Mouse (Mus musculus) forebrain, postnatal 0 days (tissue): ENCODE data around the gene Kank1. TPM values are rescaled to one million over a fixed set of nuclear protein-coding genes. Genes with fewer than 3 reads are reported as not detected.

Experiments
- ATAC-seq: fragments of 200-750 bp; cut with Nextera tagmentation; 2 replicates; pipeline ENCODE4 v1.8.0; 2017; ENCODE audit warnings: mild to moderate bottlenecking, moderate library complexity
- DNase-seq: peaks from one replicate; pipeline ENCODE4 v3.0.0-alpha.2; 2015
- H3K27ac ChIP-seq: fragments of 300-500 bp; sonication (generic); 2 replicates; pipeline ENCODE4 v1.5.1; 2014; ENCODE audit warnings: low read depth, mild to moderate bottlenecking, antibody characterized with exemption, low read length, moderate library complexity, mixed read lengths
- H3K27me3 ChIP-seq: fragments of 300-500 bp; sonication (generic); 2 replicates; pipeline ENCODE4 v1.6.1; 2014; ENCODE audit warnings: mild to moderate bottlenecking, low read length, mixed read lengths; ENCODE audit not compliant: insufficient read depth
- H3K36me3 ChIP-seq: fragments of 300-500 bp; sonication (generic); 2 replicates; pipeline ENCODE4 v1.6.1; 2014; ENCODE audit warnings: mild to moderate bottlenecking, moderate library complexity; ENCODE audit not compliant: insufficient read depth
- H3K4me1 ChIP-seq: fragments of 300-500 bp; sonication (generic); 2 replicates; pipeline ENCODE4 v1.6.1; 2014; ENCODE audit warnings: antibody characterized with exemption; ENCODE audit not compliant: insufficient read depth
- H3K4me2 ChIP-seq: fragments of 300-500 bp; sonication (generic); 2 replicates; pipeline ENCODE4 v1.6.1; 2014; ENCODE audit warnings: low read depth, mild to moderate bottlenecking, moderate library complexity
- H3K4me3 ChIP-seq: fragments of 300-500 bp; sonication (generic); 2 replicates; pipeline ENCODE4 v1.5.1; 2014; ENCODE audit warnings: low read depth, low read length, mixed read lengths
- H3K9ac ChIP-seq: fragments of 300-500 bp; sonication (generic); 2 replicates; pipeline ENCODE4 v1.6.1; 2014; ENCODE audit warnings: mild to moderate bottlenecking
- H3K9me3 ChIP-seq: fragments of 300-500 bp; sonication (generic); 2 replicates; pipeline ENCODE4 v1.6.1; 2016; ENCODE audit warnings: low read length
- CTCF ChIP-seq: sonication (generic); IDR thresholded peaks from 2 replicates; pipeline ENCODE4 v1.5.1; 2016; ENCODE audit warnings: antibody characterized with exemption, control low read depth, low read depth
- WGBS: fragments of 180-500 bp; shearing (Covaris S2); extraction: QIAGEN DNeasy Blood & Tissue Kit; methylation state at CpG from one replicate; pipeline ENCODE4 v1.1.7; 2014; 5-methylcytosine and 5-hydroxymethylcytosine counted together
- polyA plus RNA-seq: library from polyadenylated mRNA; unstranded; fragments of >200 nt; fragmentation: Nextera tagmentation; extraction: Ambion mirVana; gene quantifications from 2 replicates; pipeline ENCODE4 v1.2.1, GENCODE M21; 2015
- total RNA-seq: library from RNA; depleted of rRNA; stranded (reverse); fragments of >200 nt; gene quantifications from 2 replicates; pipeline ENCODE4 v1.2.3, GENCODE M21; 2014

The Kank1 gene
- total and polyA plus RNA-seq, 2 experiments from 2014 or later = 3.9 to 10.8 TPM

DNA sequence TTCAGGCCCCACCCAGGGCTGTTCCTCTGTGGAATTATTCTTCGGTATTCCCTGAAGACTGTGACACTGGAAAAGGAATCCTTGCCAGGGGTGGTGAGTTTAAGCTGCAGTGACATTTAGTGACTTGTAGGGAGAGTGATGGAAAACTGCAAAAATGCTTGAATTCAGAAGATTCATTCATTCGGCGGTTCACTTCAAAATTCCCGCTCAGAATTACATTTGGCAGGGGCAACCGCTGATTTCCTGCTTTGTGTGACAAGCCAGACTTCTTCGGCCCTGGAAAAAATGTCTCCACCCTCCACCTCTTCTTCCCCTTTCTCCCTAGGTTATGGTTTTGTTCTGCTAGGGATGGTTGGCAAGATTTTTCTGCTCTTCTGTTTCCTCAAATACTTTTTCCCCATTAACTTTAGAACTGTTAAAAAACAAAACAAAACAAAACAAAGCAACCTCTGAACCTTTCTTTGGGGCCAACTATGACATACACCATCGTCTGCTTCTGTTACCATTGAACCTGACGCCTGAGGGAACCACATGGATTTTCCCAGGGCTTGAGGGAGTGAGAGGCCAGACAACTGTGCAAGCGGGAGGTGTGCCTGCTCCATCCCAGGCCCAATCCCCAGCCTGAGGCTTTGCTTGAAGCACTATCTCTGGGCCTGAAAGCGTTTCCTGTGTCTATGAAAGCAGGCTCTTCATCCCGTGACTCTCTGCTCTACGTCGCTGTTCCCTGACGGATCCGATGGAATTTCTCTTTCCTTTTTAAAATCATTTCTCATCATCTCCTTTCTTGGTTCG lies 150.1 kb downstream of the Kank1 start:
- Histone ChIP-seq H3K36me3 (no peaks in the 10 kb centered on the region), H3K9me3 (no peaks in the 10 kb centered on the region), H3K4me1 (no peaks in the 10 kb centered on the region), H3K4me3 (no peak overlapping the region), H3K27me3 (no peaks in the 10 kb centered on the region), H3K9ac (no peak overlapping the region), H3K4me2 (no peak overlapping the region), H3K27ac (no peak overlapping the region)
- ATAC-seq (no peak), DNase-seq (no peak)
- 80% methylated on average over 16 of the region's 16 CpGs for WGBS
- TF ChIP-seq CTCF = no peak

- WGBS = 80% methylated on average over 18 of the region's 18 CpGs
- TF ChIP-seq CTCF = no peak
- ATAC-seq = no peak
- no peak overlapping the region for H3K9ac ChIP-seq
- H3K4me1 ChIP-seq = no peaks in the 10 kb centered on the region
- H3K4me2 ChIP-seq = no peak overlapping the region
- no peaks in the 10 kb centered on the region for H3K27me3 ChIP-seq
- DNase-seq = no peak
- no peak overlapping the region for H3K27ac ChIP-seq
- no peak overlapping the region for H3K4me3 ChIP-seq
- no peaks in the 10 kb centered on the region for H3K36me3 ChIP-seq
- H3K9me3 ChIP-seq = no peaks in the 10 kb centered on the region
These were observed 151.1 kb downstream of the Kank1 start for GRCm38 (mm10) chr19:25387902-25388301.

DNA sequence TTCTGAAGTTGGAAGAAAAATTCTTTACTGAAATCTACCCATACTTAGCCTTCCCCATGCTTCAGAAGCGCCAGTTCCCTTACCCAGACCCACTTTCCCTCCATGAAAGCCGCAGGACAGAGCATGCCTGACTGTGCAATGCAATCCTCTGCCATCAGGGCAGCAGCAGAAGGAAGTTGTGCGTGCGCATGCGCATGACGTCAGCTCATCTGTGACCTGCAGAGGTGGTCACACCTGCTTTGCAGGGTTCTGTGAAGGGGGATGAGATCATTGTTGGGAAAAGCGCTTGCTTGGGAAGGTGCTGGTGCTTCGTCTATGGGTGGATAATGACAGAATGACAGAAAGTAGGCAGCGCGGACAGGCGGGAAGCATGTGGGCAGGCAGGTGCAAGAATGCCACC lies 155.4 kb downstream of the Kank1 start:
- Histone ChIP-seq H3K4me1 (no peaks in the 10 kb centered on the region), H3K27ac (no peak overlapping the region), H3K27me3 (no peaks in the 10 kb centered on the region), H3K9ac (no peak overlapping the region), H3K9me3 (no peaks in the 10 kb centered on the region), H3K4me2 (no peak overlapping the region), H3K4me3 (no peak overlapping the region), H3K36me3 (no peaks in the 10 kb centered on the region)
- no peak for ATAC-seq
- no peak for TF ChIP-seq CTCF
- WGBS = 96% methylated on average over 11 of the region's 11 CpGs
- no peak for DNase-seq

DNA sequence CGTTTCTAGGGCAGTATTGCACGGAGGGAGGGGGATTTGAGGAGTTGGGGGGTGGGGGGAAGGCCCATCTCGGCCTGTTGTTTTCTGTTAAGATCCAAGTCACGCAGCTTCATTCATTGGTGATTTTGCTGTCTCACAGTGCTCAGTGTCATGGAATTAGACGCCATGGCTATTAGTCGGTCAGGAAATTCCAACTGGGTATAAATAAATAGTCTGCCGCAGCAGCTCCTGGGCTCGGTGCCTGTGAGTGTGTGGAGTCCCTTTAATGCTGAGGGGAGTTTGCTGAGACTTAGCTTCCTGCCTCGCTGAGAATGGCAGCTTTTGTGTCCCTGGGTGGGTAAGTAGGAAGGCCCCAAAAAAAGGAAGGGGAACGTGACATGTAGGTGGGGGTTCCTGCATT lies 158.3 kb downstream of the Kank1 start:
- H3K27me3 ChIP-seq = no peaks in the 10 kb centered on the region
- no peak overlapping the region for H3K4me3 ChIP-seq
- H3K4me1 ChIP-seq = peaks cover 6% of the 10 kb centered on the region; the same call in 1 of the 2 replicates
- no peaks in the 10 kb centered on the region for H3K36me3 ChIP-seq
- 0 out of 2 replicates have a peak overlapping the region, but pooled peaks have one; percentile 4 for H3K4me2 ChIP-seq
- H3K9me3 ChIP-seq = no peaks in the 10 kb centered on the region
- H3K9ac ChIP-seq = no peak overlapping the region
- peak; percentile 49 for DNase-seq
- TF ChIP-seq CTCF = no peak
- no peak overlapping the region for H3K27ac ChIP-seq
- 16% methylated on average over 10 of the region's 10 CpGs for WGBS
- ATAC-seq = peak; percentile 82

DNA sequence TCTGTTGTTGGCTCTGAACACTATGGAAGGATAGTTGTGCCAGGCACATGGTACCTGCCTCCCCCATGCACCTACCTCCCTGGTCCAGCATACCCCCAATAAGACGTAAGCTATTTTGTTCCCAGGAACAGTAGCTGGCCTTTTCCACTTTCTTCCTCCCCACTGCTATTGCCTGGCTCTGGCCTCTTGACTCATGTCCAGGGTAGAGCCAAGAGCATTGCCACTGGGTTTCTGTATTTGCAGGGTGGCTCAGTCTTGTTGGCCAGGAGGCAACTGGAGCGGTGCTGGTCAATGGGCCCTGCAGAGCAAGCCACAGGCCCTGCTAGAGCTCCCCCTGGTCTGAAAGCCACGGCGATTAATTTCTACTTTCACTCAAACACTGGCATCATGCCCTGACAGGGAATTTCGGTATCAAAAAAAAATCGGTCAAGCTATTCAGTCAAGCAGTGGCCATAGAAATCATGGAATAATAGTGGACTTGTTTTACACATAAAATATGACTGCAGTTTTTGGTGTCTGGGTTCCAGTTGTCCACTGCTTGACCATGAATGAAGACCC lies 160.0 kb downstream of the Kank1 start:
- Histone ChIP-seq H3K27ac (no peak overlapping the region), H3K27me3 (no peaks in the 10 kb centered on the region; the same call in none of the 2 replicates), H3K4me1 (peaks cover 11% of the 10 kb centered on the region; the same call in 1 of the 2 replicates), H3K36me3 (no peaks in the 10 kb centered on the region), H3K4me3 (no peak overlapping the region), H3K9me3 (no peaks in the 10 kb centered on the region), H3K4me2 (no peak overlapping the region), H3K9ac (no peak overlapping the region)
- no peak for ATAC-seq
- DNase-seq = no peak
- no peak for TF ChIP-seq CTCF
- WGBS = 70% methylated on average over 6 of the region's 6 CpGs

GRCm38 (mm10) chr19:25399511-25400211 lies 162.9 kb downstream of the Kank1 start:
- no peaks in the 10 kb centered on the region for H3K36me3 ChIP-seq
- ATAC-seq (no peak), DNase-seq (no peak)
- H3K4me3 ChIP-seq = no peak overlapping the region
- no peak for TF ChIP-seq CTCF
- H3K4me1 ChIP-seq = peaks cover 11% of the 10 kb centered on the region; the same call in 1 of the 2 replicates
- peak overlapping the region; percentile 32 for H3K4me2 ChIP-seq
- H3K9ac ChIP-seq = no peak overlapping the region
- no peaks in the 10 kb centered on the region; the same call in none of the 2 replicates for H3K27me3 ChIP-seq
- no peaks in the 10 kb centered on the region for H3K9me3 ChIP-seq
- WGBS = 16% methylated on average over 9 of the region's 9 CpGs
- no peak overlapping the region for H3K27ac ChIP-seq
